Mouse (Mus musculus): Measurements from ENCODE around the gene Eml3.
A peak's percentile ranks its signal among the peaks of the same experiment; 100 is the strongest.

Gene Eml3

GRCm38 (mm10) chr19:8989066-8989566 is 59.8 kb downstream of the Eml3 start, which contains the start of gene Ahnak:
Ahnak (plus strand) TSS chr19:8989284.
- DNase-seq: peak; percentile 77

- DNase-seq: peak; percentile 86
Observed at GRCm38 (mm10) chr19:8989567-8990431, 60.4 kb downstream of the Eml3 start.

GRCm38 (mm10) chr19:8990432-8991102 is 61.2 kb downstream of the Eml3 start:
- DNase-seq: no peak

Data from embryo, embryonic 11 days (tissue).